Mouse (Mus musculus) gonadal fat pad, adult 2 months (tissue): ENCODE data around the gene Cyb5d1. TPM values are rescaled to one million over a fixed set of nuclear protein-coding genes. Genes with fewer than 3 reads are reported as not detected.
"Not testable (repeated sequence)": the region's sequence is repeated elsewhere in the genome, so short reads cannot be mapped to it uniquely, and the experiment has no call there.

Experiments
- DNase-seq: peaks from one replicate; pipeline ENCODE4 v3.0.0-alpha.2; 2012; ENCODE audit warnings: low read depth
- polyA plus RNA-seq: library from polyadenylated mRNA; depleted of rRNA; stranded (reverse); fragments of >200 nt; gene quantifications from 2 replicates; pipeline ENCODE4 v1.2.3, GENCODE M21; 2012; rRNA removed

Cyb5d1 gene
- 31.8 and 36.2 TPM in 2 replicates for polyA plus RNA-seq

DNA sequence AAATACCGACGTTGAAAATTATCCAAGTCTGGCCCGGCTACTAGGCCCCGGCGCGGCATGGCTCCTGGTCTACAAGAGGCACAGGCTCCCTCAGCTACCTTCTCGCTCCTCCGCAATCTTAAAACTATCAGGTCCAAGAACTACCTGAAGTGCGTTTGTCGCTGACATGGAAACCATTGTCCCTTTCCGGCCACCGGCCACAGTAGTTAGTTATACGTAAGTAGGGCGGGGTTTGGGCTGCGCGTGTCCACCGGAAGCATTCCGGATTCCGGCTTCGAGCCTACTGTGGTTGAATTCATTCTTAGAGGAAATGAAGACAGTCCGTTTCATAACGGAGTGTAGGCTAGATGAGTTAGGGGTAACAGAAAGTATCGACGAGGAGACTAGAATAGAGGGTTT lies at the start of gene Cyb5d1, which contains the start of gene Naa38:
Gene Cyb5d1 (minus strand): TSS at position 397 of the 399 bp plus-strand sequence.
Gene Naa38 (plus strand): TSS at position 253 of the 399 bp plus-strand sequence.
- DNase-seq, result not testable (repeated sequence)

GRCm38 (mm10) chr11:69443328-69443727 lies 47.9 kb upstream of the Cyb5d1 start:
- DNase-seq, result peak; percentile 24

DNA sequence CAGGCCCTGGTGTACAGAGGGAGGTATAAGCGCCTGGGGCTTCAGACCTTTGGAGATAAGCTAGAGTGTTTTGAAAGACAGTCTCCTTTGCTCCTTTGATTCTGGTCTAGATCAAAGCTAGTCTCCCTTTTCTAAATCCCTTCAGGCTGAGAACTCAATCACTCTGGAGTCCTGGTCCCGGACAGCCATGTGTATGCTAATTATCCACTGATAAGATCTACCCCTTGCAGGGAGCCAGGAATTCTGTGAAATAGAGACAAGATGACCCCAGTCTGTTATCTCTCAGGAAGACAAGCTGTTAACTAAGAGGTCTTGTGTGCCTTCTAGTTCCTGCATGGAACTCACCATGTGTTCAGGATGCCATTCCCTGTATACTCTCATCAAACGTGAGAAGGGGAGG lies 41.9 kb upstream of the Cyb5d1 start:
- no peak for DNase-seq

DNA sequence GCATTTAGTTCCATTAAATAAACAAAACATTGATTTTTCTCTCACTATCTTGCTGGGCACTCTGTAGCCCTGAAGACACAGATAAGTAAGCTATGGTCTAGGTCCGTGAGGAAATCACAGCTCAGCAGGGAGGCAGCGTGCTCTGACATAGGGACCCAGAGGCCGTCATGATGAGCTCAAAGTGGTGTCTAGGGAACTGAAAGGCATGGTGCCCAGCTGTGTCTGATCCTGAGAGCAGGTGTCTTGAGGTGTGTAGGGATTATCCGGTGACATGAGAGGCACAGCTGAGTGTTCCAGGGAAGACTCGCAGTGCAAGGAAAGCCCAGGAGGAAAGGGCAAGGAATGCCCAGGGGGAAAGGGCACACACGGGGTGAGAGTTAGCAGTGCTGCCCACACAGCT lies 37.8 kb upstream of the Cyb5d1 start:
- no peak for DNase-seq

DNA sequence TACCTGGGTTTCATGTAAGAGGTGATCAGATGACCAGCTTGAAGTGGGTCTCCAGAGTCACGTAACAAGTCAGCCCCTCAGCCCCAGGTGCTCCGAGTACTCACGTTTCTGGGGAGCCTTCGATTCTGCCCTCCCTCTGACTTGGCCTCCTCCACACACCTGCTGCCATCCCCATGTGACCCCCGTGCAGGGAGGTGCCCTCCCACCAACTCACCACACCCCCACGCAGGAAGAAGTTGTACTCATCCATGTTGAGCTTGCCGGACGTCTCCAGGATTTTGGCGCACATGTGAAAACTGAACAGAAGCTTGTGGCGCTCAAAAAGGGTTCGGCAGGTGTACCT lies 37.2 kb upstream of the Cyb5d1 start:
- no peak for DNase-seq

DNA sequence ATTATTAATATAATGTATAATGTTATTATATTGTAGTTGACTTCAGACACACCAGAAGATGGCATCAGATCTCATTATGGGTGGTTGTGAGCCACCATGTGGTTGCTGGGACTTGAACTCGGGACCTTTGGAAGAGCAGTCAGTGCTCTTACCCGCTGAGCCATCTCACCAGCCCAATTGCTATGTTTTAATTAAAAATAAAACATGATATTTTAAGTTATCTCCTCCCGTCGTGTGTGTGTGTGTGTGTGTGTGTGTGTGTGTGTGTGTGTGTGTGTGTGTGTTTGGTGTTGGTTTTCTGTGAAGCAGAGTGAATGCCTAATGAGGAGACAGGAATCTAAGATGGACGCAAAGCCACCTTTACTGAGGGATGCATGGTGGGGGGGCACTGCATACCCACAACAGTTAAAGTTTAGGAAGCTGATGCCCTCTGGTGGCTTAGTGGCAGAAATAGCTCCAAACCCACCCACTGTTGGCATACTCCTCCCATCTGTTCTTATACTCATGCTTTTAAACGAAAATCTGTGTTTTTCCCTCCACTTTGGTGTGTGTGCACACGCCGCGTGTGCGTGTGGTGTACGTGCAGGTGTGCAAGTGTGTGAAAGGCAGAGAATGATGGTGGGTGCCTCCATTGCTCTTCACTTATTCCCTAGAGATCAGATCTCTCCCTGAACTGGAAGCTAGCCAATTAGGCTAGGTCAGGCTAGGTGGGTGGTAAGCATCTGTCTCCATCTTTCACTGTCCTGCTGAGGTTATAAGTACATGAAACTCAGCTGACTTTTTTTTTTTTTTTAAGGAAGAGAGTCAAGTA lies 36.6 kb upstream of the Cyb5d1 start:
- DNase-seq, result no peak

- DNase-seq, result no peak
Measured at GRCm38 (mm10) chr11:69430631-69431030, 35.2 kb upstream of the Cyb5d1 start.

DNA sequence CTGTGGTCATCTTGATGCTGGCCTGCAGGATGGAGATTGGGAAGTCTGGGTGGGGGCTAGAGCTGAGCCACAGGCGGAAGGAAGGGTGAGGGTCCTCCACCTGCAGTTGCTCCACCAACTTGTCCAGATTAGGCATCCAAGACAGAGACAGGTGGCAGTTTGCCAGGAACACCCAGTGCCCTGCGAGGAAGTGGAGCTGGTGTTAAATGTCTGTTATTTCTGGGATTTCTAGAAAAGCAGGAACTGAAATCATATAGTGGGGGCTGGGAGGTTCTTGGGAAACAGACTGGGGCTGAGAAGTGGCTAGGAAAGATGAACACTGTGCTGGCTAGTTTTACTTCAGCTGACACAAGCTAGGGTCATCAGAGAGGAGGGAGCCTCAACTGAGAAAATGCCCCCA lies 33.9 kb upstream of the Cyb5d1 start:
- DNase-seq, result no peak

GRCm38 (mm10) chr11:69428751-69429150 lies 33.3 kb upstream of the Cyb5d1 start:
- no peak for DNase-seq

- no peak for DNase-seq
Measured at GRCm38 (mm10) chr11:69426246-69426645, 30.8 kb upstream of the Cyb5d1 start.

- DNase-seq, result no peak
Measured at GRCm38 (mm10) chr11:69423885-69424284, 28.5 kb upstream of the Cyb5d1 start.

GRCm38 (mm10) chr11:69422842-69423241 lies 27.4 kb upstream of the Cyb5d1 start:
- DNase-seq, result no peak

- no peak for DNase-seq
Measured at GRCm38 (mm10) chr11:69421131-69421977, 25.9 kb upstream of the Cyb5d1 start.

GRCm38 (mm10) chr11:69420554-69421000 lies 25.1 kb upstream of the Cyb5d1 start:
- no peak for DNase-seq

GRCm38 (mm10) chr11:69419813-69420553 lies 24.6 kb upstream of the Cyb5d1 start:
- DNase-seq, result no peak

- DNase-seq, result no peak
Measured at GRCm38 (mm10) chr11:69419443-69419812, 24.0 kb upstream of the Cyb5d1 start.

DNA sequence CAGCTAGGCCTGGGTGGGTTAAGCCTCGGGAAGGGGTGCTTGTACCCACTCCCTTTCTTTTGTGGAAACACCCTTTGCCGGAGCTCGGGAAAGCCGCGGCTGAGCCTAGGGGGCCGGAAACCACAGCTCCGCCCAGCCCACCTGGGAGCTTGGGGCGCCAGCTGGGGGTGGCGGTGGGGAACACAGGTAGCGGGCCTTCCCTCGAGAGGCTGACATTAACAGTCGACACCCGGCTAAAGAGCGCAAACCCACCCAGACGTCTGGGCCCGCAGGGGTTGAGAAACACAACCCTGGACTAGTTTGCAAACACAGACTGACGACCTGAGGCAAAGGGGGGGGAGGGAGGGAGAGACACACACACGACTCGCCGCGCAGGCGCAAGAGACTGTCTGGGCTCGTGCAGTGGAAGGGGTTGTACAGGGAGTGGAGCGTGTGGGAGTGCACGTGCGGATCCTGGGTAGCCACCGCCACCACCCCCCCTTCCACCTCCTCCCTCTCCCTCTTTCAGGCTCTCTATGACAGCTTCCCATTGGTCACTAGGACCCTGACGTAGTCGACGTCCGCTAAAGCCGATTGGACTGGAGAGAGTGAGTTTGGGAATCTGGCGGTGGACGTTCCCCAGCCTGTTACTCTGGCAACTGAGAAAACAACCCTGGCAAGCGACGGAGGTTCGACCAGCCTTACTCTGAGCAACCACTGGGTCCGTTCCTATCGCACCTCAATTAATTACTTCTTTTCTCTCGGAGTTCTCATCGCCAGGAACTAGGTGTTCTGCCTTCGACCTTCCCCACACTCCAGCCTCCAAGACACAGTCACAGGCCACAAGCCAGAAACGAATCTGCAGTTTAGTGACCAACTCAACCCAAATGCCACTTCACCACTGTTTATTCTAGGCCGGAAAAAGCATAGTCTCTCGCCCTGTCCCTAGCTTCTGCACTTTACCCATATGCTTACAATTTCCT lies 23.3 kb upstream of the Cyb5d1 start:
- DNase-seq, result no peak

- DNase-seq, result no peak
Measured at GRCm38 (mm10) chr11:69417449-69418384, 22.3 kb upstream of the Cyb5d1 start.

- DNase-seq, result no peak
Measured at GRCm38 (mm10) chr11:69416921-69417448, 21.6 kb upstream of the Cyb5d1 start.

DNA sequence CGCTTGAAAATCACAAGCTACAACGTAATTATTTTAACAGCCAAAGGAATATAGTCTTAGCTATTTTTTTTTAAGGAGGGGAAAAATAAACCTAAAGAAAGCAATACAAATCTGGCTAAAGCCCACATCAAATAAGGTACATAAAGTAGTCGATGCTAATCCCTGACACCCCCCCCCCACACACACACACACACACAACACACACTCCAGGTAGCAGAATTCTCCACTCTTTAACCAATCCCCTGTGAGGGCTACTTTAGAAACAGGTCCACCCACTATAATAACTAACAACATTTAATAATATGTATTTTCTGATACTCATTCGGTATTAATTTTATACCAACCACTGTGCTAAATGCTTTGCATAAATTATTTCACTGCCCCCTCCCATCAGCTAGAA lies 21.1 kb upstream of the Cyb5d1 start:
- no peak for DNase-seq
